Mouse (Mus musculus) liver, embryonic 14.5 days (tissue): Measurements from ENCODE around the gene Nipa1.

Experiments used
- CTCF ChIP-seq: IDR thresholded peaks from 2 replicates; pipeline ENCODE4 v1.5.1; 2016; ENCODE audit warnings: antibody characterized with exemption, low read depth, control low read depth
- EP300 ChIP-seq: IDR thresholded peaks from 2 replicates; pipeline ENCODE4 v1.6.1; 2016; ENCODE audit warnings: antibody characterized with exemption, low read depth

GRCm38 (mm10) chr7:55983107-55983506 lies 36.6 kb downstream of the Nipa1 start:
- TF ChIP-seq CTCF: no peak
- no peak for TF ChIP-seq EP300
